Mouse (Mus musculus) frontal cortex, postnatal 10 days (tissue): ENCODE data around the gene Map1lc3b.

Experiments used
- DNase-seq, 2 experiments: peaks; one replicate each; pipeline ENCODE4 v3.0.0; 2022; ENCODE audit warnings: low spot score in 2 of 2, mixed read lengths in 1 of 2

The Map1lc3b gene

GRCm38 (mm10) chr8:121607661-121608060 is 17.5 kb downstream of the Map1lc3b start:
- no peak for DNase-seq

GRCm38 (mm10) chr8:121609251-121609650 is 19.1 kb downstream of the Map1lc3b start:
- no peak for DNase-seq

GRCm38 (mm10) chr8:121609916-121610315 is 19.8 kb downstream of the Map1lc3b start:
- no peak for DNase-seq

- DNase-seq: no peak
Observed at GRCm38 (mm10) chr8:121613419-121613818, 23.3 kb downstream of the Map1lc3b start.

- DNase-seq: no peak
Observed at GRCm38 (mm10) chr8:121619401-121619995, 29.3 kb downstream of the Map1lc3b start.

GRCm38 (mm10) chr8:121620801-121621516 is 30.8 kb downstream of the Map1lc3b start:
- no peak for DNase-seq

GRCm38 (mm10) chr8:121621879-121622278 is 31.7 kb downstream of the Map1lc3b start:
- no peak for DNase-seq

- no peak for DNase-seq
Observed at GRCm38 (mm10) chr8:121623043-121623442, 32.9 kb downstream of the Map1lc3b start.

- no peak for DNase-seq
Observed at GRCm38 (mm10) chr8:121628681-121629080, 38.5 kb downstream of the Map1lc3b start.

GRCm38 (mm10) chr8:121631645-121632071 is 41.5 kb downstream of the Map1lc3b start:
- no peak for DNase-seq

GRCm38 (mm10) chr8:121632401-121632800 is 42.2 kb downstream of the Map1lc3b start:
- no peak for DNase-seq

- no peak for DNase-seq
Observed at GRCm38 (mm10) chr8:121635534-121635933, 45.4 kb downstream of the Map1lc3b start.

- no peak for DNase-seq
Observed at GRCm38 (mm10) chr8:121636180-121636579, 46.0 kb downstream of the Map1lc3b start.

- no peak for DNase-seq
Observed at GRCm38 (mm10) chr8:121642804-121643203, 52.6 kb downstream of the Map1lc3b start.

- no peak for DNase-seq
Observed at GRCm38 (mm10) chr8:121643384-121643783, 53.2 kb downstream of the Map1lc3b start.

- DNase-seq: no peak
Observed at GRCm38 (mm10) chr8:121647511-121648215, 57.5 kb downstream of the Map1lc3b start.
